10 mouse cellular contexts compared by ENCODE assay signal in genomic region chr4:57258159-57259035, GRCm38 (mm10). TPM values are rescaled to one million over a fixed set of nuclear protein-coding genes. Genes with fewer than 3 reads are reported as not detected.
DNase-seq lines count a peak whose midpoint lies in the region; ATAC-seq lines count a peak whose summit lies in the region.
"Had no signal": no experiment of that assay in that cellular context is flagged by ENCODE, and none has a peak within 500 bp of the region (broad histone marks: within the 10 kb centered on the region; RNA-seq: fewer than 3 reads in every experiment).

No protein-coding gene starts in this region.

- no peak overlapping the region for H3K9ac ChIP-seq in forebrain, embryonic 14.5 days (ENCODE audit: low read length)
- H3K9ac ChIP-seq in limb, embryonic 15.5 days: no peak overlapping the region

- no peaks in the 10 kb centered on the region for H3K27me3 ChIP-seq in forebrain, embryonic 14.5 days (replicated peaks; ENCODE audit: control insufficient read depth, insufficient read depth, low read length)
- no peaks in the 10 kb centered on the region for H3K27me3 ChIP-seq in limb, embryonic 15.5 days

- 38% methylated on average over 14 of the region's 14 CpGs for WGBS in forebrain, embryonic 14.5 days
- WGBS in limb, embryonic 15.5 days: 52% methylated on average over 14 of the region's 14 CpGs

- no peaks in the 10 kb centered on the region for H3K36me3 ChIP-seq in forebrain, embryonic 14.5 days (ENCODE audit: control insufficient read depth, insufficient read depth, low read length)
- no peaks in the 10 kb centered on the region for H3K36me3 ChIP-seq in limb, embryonic 15.5 days

- H3K4me2 ChIP-seq in forebrain, embryonic 14.5 days (ENCODE audit: low read length): no peak overlapping the region
- no peak overlapping the region for H3K4me2 ChIP-seq in limb, embryonic 15.5 days

- ATAC-seq in forebrain, embryonic 14.5 days: peak; percentile 23; the same call in 1 of the 2 replicates
- ATAC-seq in limb, embryonic 15.5 days (ENCODE audit: insufficient number of reproducible peaks, low FRiP score, low TSS enrichment, low read depth): peak; percentile 32; the same call in 1 of the 2 replicates

- H3K9me3 ChIP-seq in forebrain, embryonic 14.5 days (replicated peaks; ENCODE audit: control insufficient read depth, low read length): no peaks in the 10 kb centered on the region
- no peaks in the 10 kb centered on the region for H3K9me3 ChIP-seq in limb, embryonic 15.5 days

- no peaks in the 10 kb centered on the region for H3K4me1 ChIP-seq in forebrain, embryonic 14.5 days (ENCODE audit: control insufficient read depth, insufficient read depth, low read length)
- peaks cover 18% of the 10 kb centered on the region for H3K4me1 ChIP-seq in limb, embryonic 15.5 days

- peak; percentile 35 for DNase-seq in retina, postnatal 1 day
- DNase-seq in retina, embryonic 14.5 days (ENCODE audit: low spot score): no peak
- DNase-seq in forebrain, embryonic 14.5 days (ENCODE audit: low spot score): peak; percentile 23
- no peak for DNase-seq in right cerebral cortex, adult 18-20 months
- DNase-seq in adrenal gland, adult 18-20 months (ENCODE audit: low spot score in 2 of 2): no peak
- DNase-seq in thymus, postnatal 4 days: no peak
- DNase-seq: cerebellum, adult 18-20 months; liver; lung, postnatal 4 days had no signal

- H3K4me3 ChIP-seq in forebrain, embryonic 14.5 days (ENCODE audit: low read depth, low read length): no peak overlapping the region
- no peak overlapping the region for H3K4me3 ChIP-seq in limb, embryonic 15.5 days

- no peak overlapping the region; the same call in 1 of the 2 replicates for H3K27ac ChIP-seq in forebrain, embryonic 14.5 days (ENCODE audit: low read depth, low read length)
- H3K27ac ChIP-seq in limb, embryonic 15.5 days: peak overlapping the region; percentile 23; the same call in 1 of the 2 replicates

RNA-seq across cellular contexts. Expression of gene Ptpn3, which starts 43.2 kb away (rescaled TPM):
- 0.58 and 0.66 TPM in 2 replicates for polyA plus RNA-seq in forebrain, embryonic 14.5 days (2014; fragmentation: Nextera tagmentation; extraction: Ambion mirVana)
- 3.3 and 4.1 TPM in 2 replicates for polyA plus RNA-seq in limb, embryonic 15.5 days (2015; fragmentation: Nextera tagmentation; extraction: Ambion mirVana)
- 10 to 100 TPM; 12.2 to 24.8 TPM for total RNA-seq in adrenal gland, adult 18-20 months (2021)

Comparison
In these comparisons a context has a peak if more than half of its experiments do, and no peak if none do; other contexts are left out.
1. DNase-seq: peak in retina, postnatal 1 day (single experiment) and forebrain, embryonic 14.5 days (single experiment); none in retina, embryonic 14.5 days (single experiment), right cerebral cortex, adult 18-20 months (single experiment), adrenal gland, adult 18-20 months (0 of 2) and thymus, postnatal 4 days (single experiment).